Mouse (Mus musculus): Measurements from ENCODE around the gene Olfr1446. TPM values are rescaled to one million over a fixed set of nuclear protein-coding genes. Genes with fewer than 3 reads are reported as not detected.

Gene Olfr1446
- polyA plus RNA-seq (2012; rRNA removed): not detected in 2 replicates

GRCm38 (mm10) chr19:12893424-12893823, at the start of gene Olfr1446:
TSS of gene Olfr1446 (minus strand) at chr19:12893524.
- no peak for DNase-seq (ENCODE audit: low spot score)

DNA sequence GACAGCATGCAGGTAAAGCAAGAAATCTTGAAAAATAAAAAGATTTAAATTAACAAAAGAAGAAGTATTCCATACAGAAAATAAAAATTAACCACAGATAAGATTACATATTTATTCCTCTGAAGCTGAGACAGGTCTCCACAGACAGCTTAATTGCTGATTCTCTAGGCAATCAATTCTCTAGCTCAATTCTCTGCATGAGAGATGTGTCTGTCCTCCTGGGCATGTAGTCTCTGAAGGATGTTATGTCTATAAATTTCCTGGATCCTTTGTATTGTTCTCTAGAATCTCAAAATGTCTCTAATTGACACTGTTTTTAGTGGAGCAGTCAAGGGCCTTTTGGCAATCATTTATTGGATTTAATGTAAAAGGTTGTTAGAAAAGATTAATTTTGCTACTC, 37.2 kb upstream of the Olfr1446 start, which contains the start of gene Olfr1449:
TSS of gene Olfr1449 (plus strand) at position 301 of the 400 bp plus-strand sequence.
- no peak for DNase-seq (ENCODE audit: low spot score)

- no peak for DNase-seq (ENCODE audit: low spot score)
Observed at GRCm38 (mm10) chr19:12924319-12924718, 31.0 kb upstream of the Olfr1446 start, which contains the start of gene Olfr1448. TSS of gene Olfr1448 (minus strand) at chr19:12924419.

DNA sequence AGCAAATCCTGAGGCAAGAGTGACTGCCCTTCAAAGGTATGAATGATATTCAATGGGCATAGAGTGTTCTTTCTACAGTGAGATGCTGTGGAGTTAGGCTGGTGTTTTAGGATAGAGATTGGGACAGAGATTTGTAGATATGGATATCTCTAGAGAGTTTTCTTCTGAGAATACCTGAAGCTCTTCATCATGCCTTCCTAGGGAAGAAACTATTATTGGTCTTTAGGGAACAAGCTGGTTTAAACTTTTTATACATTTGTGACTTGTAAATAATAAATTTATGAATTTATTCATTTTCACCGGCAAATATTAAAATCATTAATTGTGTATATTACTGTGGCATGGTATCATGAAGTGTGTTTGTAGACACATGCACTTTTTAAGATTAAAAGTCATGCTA, 10.3 kb upstream of the Olfr1446 start, which contains the start of gene Olfr1447:
TSS of gene Olfr1447 (minus strand) at position 101 of the 400 bp plus-strand sequence.
- no peak for DNase-seq (ENCODE audit: low spot score)

- no peak for DNase-seq (ENCODE audit: low spot score)
Observed at GRCm38 (mm10) chr19:12883555-12883954, 9.8 kb downstream of the Olfr1446 start, which contains the start of gene Olfr1445. TSS of gene Olfr1445 (plus strand) at chr19:12883855.

GRCm38 (mm10) chr19:12856983-12857382, 36.3 kb downstream of the Olfr1446 start, which contains the start of gene Olfr1444:
TSS of gene Olfr1444 (plus strand) at chr19:12857283.
- DNase-seq (ENCODE audit: low spot score): no peak

DNA sequence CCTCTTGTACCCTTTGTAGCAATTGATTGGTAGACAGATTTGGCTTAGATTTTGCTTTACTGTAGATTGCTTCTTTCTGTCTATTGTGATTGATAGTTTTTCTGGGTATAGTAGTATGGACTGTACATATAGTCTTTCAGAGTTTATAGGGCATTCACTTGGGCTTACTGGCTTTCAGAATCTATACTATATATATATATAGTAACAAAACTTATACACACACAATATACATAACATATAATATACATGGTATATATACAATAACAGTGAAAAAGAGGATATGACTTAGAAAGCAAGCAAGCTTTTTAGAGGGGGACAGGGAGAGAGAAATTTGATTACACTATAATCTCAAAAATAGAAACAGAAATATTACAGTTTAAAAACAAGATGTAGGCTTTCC, 46.9 kb downstream of the Olfr1446 start, which contains the start of gene Gm5244:
TSS of gene Gm5244 (plus strand) at position 301 of the 400 bp plus-strand sequence.
- no peak for DNase-seq (ENCODE audit: low spot score)

DNA sequence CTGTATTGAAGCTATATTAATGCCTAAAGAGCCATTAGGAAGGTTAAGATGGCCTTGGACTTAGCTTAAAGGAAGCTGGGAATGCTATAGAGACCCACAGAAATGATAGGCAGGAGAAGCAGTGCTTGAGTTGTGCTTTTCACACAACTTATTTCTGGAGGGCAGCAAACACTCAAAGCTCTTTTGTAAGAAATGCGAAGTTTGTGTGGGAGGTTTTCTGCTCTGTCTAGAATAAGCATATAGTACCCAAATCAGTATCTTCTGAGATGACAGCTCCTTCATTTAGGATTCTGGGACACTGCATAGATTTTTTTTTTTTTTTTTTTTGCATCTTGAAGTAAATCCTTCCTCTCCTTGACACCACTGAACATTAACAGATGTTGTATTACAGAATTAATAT, 54.8 kb downstream of the Olfr1446 start:
- DNase-seq (ENCODE audit: low spot score): no peak

Other genes with a start within 250 kb of the Olfr1446 start
- gene Olfr1442, start 223.1 kb downstream of the Olfr1446 start, polyA plus RNA-seq (2012; rRNA removed): not detected in 2 replicates
- gene Olfr1443, start 215.4 kb downstream of the Olfr1446 start, polyA plus RNA-seq (2012; rRNA removed): not detected in 2 replicates
- not detected in 2 replicates for gene Keg1, start 197.7 kb downstream of the Olfr1446 start, polyA plus RNA-seq (2012; rRNA removed)
- gene Cntf, start 127.9 kb downstream of the Olfr1446 start, polyA plus RNA-seq (2012; rRNA removed): 1.8 and 2.9 TPM in 2 replicates
- gene Zfp91, start 97.4 kb downstream of the Olfr1446 start, polyA plus RNA-seq (2012; rRNA removed): 37.0 and 44.0 TPM in 2 replicates
- gene Lpxn, start 97.3 kb downstream of the Olfr1446 start, polyA plus RNA-seq (2012; rRNA removed): 4.3 and 5.1 TPM in 2 replicates
- not detected in 2 replicates for gene Gm5244, start 46.8 kb downstream of the Olfr1446 start, polyA plus RNA-seq (2012; rRNA removed)
- gene Olfr1444, start 36.2 kb downstream of the Olfr1446 start, polyA plus RNA-seq (2012; rRNA removed): not detected in 2 replicates
- not detected in 2 replicates for gene Olfr1445, start 9.7 kb downstream of the Olfr1446 start, polyA plus RNA-seq (2012; rRNA removed)
- gene Olfr1447, start 10.2 kb upstream of the Olfr1446 start, polyA plus RNA-seq (2012; rRNA removed): not detected in 2 replicates
- gene Olfr1448, start 30.9 kb upstream of the Olfr1446 start, polyA plus RNA-seq (2012; rRNA removed): not detected in 2 replicates
- not detected in 2 replicates for gene Olfr1449, start 37.3 kb upstream of the Olfr1446 start, polyA plus RNA-seq (2012; rRNA removed)
- not detected in 2 replicates for gene Olfr1450, start 56.7 kb upstream of the Olfr1446 start, polyA plus RNA-seq (2012; rRNA removed)
- gene Olfr1451, start 101.5 kb upstream of the Olfr1446 start, polyA plus RNA-seq (2012; rRNA removed): not detected in 2 replicates
- not detected in 2 replicates for gene Olfr1453, start 134.8 kb upstream of the Olfr1446 start, polyA plus RNA-seq (2012; rRNA removed)
- gene Olfr1454, start 167.1 kb upstream of the Olfr1446 start, polyA plus RNA-seq (2012; rRNA removed): not detected in 2 replicates
- not detected in 2 replicates for gene Olfr1457, start 204.4 kb upstream of the Olfr1446 start, polyA plus RNA-seq (2012; rRNA removed)
- not detected in 2 replicates for gene Olfr1458, start 213.3 kb upstream of the Olfr1446 start, polyA plus RNA-seq (2012; rRNA removed)

Measured in urinary bladder, adult 2 months (tissue).